ENCODE assay signal across 9 mouse cellular contexts in the genomic region with DNA sequence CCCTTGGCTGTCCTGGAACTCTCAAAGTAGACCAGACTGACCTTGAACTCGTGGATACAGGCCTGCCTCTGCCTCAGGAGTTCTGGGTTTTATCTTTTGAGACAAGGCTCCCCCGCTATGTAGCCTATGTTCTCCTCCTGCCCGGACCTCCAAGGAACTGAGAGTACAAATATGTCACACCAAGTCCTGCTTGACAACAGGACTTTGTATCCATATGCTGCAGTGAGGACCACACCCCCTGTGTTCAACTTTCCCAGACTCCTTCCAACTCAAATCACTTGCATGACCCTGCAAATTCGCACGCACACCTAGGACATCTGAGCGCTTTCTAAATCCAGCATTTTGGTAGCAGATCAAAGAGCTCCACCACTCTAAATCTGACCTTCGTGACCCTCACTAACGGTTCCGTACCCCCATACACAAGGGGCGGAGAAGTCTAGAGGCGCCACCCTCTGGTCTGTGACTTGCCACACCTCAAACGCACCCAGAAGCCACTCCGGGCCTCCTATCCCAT. TPM values are rescaled to one million over a fixed set of nuclear protein-coding genes. Genes with fewer than 3 reads are reported as not detected.
DNase-seq lines count a peak whose midpoint lies in the region; ATAC-seq and TF ChIP-seq lines count a peak whose summit lies in the region.
"Had no signal": no experiment of that assay in that cellular context is flagged by ENCODE, and none has a peak within 500 bp of the region (broad histone marks: within the 10 kb centered on the region; RNA-seq: fewer than 3 reads in every experiment).

No protein-coding gene starts in this region.

- no peak for ATAC-seq in forebrain, postnatal 0 days
- peak; percentile 66 for ATAC-seq in liver, embryonic 15.5 days (ENCODE audit: insufficient read depth)

- no peaks in the 10 kb centered on the region for H3K36me3 ChIP-seq in testis, adult 2 months (ENCODE audit: control insufficient read depth, insufficient read depth, low read length)
- no peaks in the 10 kb centered on the region for H3K36me3 ChIP-seq in forebrain, postnatal 0 days (ENCODE audit: insufficient read depth)
- 0 out of 2 replicates have a peak, but pooled peaks cover 4% of the 10 kb centered on the region for H3K36me3 ChIP-seq in liver, embryonic 15.5 days (replicated peaks)

- H3K27ac ChIP-seq in testis, adult 2 months (ENCODE audit: control insufficient read depth, insufficient read depth, low read depth, low read length) = peak overlapping the region; percentile 34; the same call in 1 of the 2 replicates
- no peak overlapping the region for H3K27ac ChIP-seq in forebrain, postnatal 0 days (ENCODE audit: low read depth, low read length)
- H3K27ac ChIP-seq in liver, embryonic 15.5 days (replicated peaks) = peak overlapping the region; percentile 64
- H3K27ac ChIP-seq in layer of hippocampus, adult 2 months = no peak overlapping the region

- peak overlapping the region; percentile 18; the same call in 1 of the 2 replicates for H3K9ac ChIP-seq in forebrain, postnatal 0 days
- no peak overlapping the region for H3K9ac ChIP-seq in liver, embryonic 15.5 days

- H3K9me3 ChIP-seq in forebrain, postnatal 0 days (ENCODE audit: low read length) = no peaks in the 10 kb centered on the region
- no peaks in the 10 kb centered on the region for H3K9me3 ChIP-seq in liver, embryonic 15.5 days (replicated peaks)

- 26% methylated on average over 13 of the region's 13 CpGs for WGBS in forebrain, postnatal 0 days
- WGBS in liver, embryonic 15.5 days (ENCODE audit: insufficient replicate concordance) = 21% methylated on average over 13 of the region's 13 CpGs

- no peak for DNase-seq in testis, postnatal 10 days (ENCODE audit: low spot score)
- DNase-seq in forebrain, postnatal 0 days = no peak
- no peak for DNase-seq in thymus, postnatal 10 days (ENCODE audit: low spot score in 2 of 2)
- DNase-seq in adrenal gland, postnatal 10 days = no peak
- DNase-seq in layer of hippocampus, adult 2 months (ENCODE audit: low spot score in 2 of 2) = no peak

- H3K4me1 ChIP-seq in testis, adult 2 months (ENCODE audit: control insufficient read depth, insufficient read depth, low read length) = peaks cover 19% of the 10 kb centered on the region
- H3K4me1 ChIP-seq in forebrain, postnatal 0 days (ENCODE audit: insufficient read depth) = no peaks in the 10 kb centered on the region
- H3K4me1 ChIP-seq in liver, embryonic 15.5 days (replicated peaks) = peaks cover 40% of the 10 kb centered on the region

- H3K4me3 ChIP-seq in testis, adult 2 months (ENCODE audit: control insufficient read depth, low read depth, low read length) = peak overlapping the region; percentile 61
- no peak overlapping the region for H3K4me3 ChIP-seq in forebrain, postnatal 0 days (ENCODE audit: low read depth, low read length)
- peak overlapping the region; percentile 64 for H3K4me3 ChIP-seq in liver, embryonic 15.5 days (replicated peaks)
- no peak overlapping the region for H3K4me3 ChIP-seq in layer of hippocampus, adult 2 months
- H3K4me3 ChIP-seq: myocyte had no signal

- H3K27me3 ChIP-seq in testis, adult 2 months (ENCODE audit: control insufficient read depth, insufficient read depth, low read length) = peaks cover 3% of the 10 kb centered on the region
- peaks cover 52% of the 10 kb centered on the region for H3K27me3 ChIP-seq in forebrain, postnatal 0 days (ENCODE audit: insufficient read depth, low read length)
- H3K27me3 ChIP-seq in liver, embryonic 15.5 days = peaks cover 72% of the 10 kb centered on the region

- TF ChIP-seq CTCF in testis, adult 2 months (IDR thresholded peaks at IDR 0.05; ENCODE audit: control insufficient read depth, insufficient read depth, insufficient replicate concordance, low read depth, low read length) = no peak
- no peak for TF ChIP-seq CTCF in forebrain, postnatal 0 days (IDR thresholded peaks at IDR 0.05; ENCODE audit: low read depth)
- no peak for TF ChIP-seq CTCF in layer of hippocampus, adult 2 months (conservative IDR thresholded peaks at IDR 0.05)

- no peak for TF ChIP-seq POLR2A in testis, adult 2 months (IDR thresholded peaks at IDR 0.05; ENCODE audit: control insufficient read depth, low read depth, low read length)

- H3K4me2 ChIP-seq in forebrain, postnatal 0 days (ENCODE audit: low read depth) = peak overlapping the region; percentile 30; the same call in 1 of the 2 replicates
- peak overlapping the region; percentile 83 for H3K4me2 ChIP-seq in liver, embryonic 15.5 days

RNA-seq across cellular contexts. Expression of a gene that starts 0.3 kb away (rescaled TPM):
- 6.2 and 8.0 TPM in 2 replicates for polyA plus RNA-seq in testis, adult 2 months (2012; rRNA removed)
- total RNA-seq in forebrain, postnatal 0 days (2014; rRNA removed) = 0.14 and 0.15 TPM in 2 replicates
- polyA plus RNA-seq in forebrain, postnatal 0 days (2015; fragmentation: Nextera tagmentation; extraction: Ambion mirVana) = 0.28 and 0.35 TPM in 2 replicates
- 16.5 and 18.2 TPM in 2 replicates for polyA plus RNA-seq in liver, embryonic 15.5 days (2015; fragmentation: Nextera tagmentation; extraction: Ambion mirVana)
- 1 to 10 TPM; 2.4 to 6.6 TPM for total RNA-seq in adrenal gland, postnatal 10 days (2021)
- total RNA-seq in layer of hippocampus, adult 2 months (2021) = not detected
- polyA plus RNA-seq: myocyte had no signal

RNA-seq across cellular contexts. Expression of a gene that starts 11.2 kb away (rescaled TPM):
- polyA plus RNA-seq in testis, adult 2 months (2012; rRNA removed) = 13.3 and 15.1 TPM in 2 replicates
- 42.1 and 44.4 TPM in 2 replicates for total RNA-seq in forebrain, postnatal 0 days (2014; rRNA removed)
- 34.1 and 38.2 TPM in 2 replicates for polyA plus RNA-seq in forebrain, postnatal 0 days (2015; fragmentation: Nextera tagmentation; extraction: Ambion mirVana)
- polyA plus RNA-seq in liver, embryonic 15.5 days (2015; fragmentation: Nextera tagmentation; extraction: Ambion mirVana) = 9.6 and 12.0 TPM in 2 replicates
- 10 to 100 TPM; 13.9 to 14.8 TPM for total RNA-seq in adrenal gland, postnatal 10 days (2021)
- 10 to 100 TPM; 26.5 to 27.1 TPM for total RNA-seq in layer of hippocampus, adult 2 months (2021)

RNA-seq across cellular contexts. Expression of a gene that starts 37.4 kb away (rescaled TPM):
- 8.2 and 9.4 TPM in 2 replicates for polyA plus RNA-seq in testis, adult 2 months (2012; rRNA removed)
- not detected in 2 replicates for total RNA-seq in forebrain, postnatal 0 days (2014; rRNA removed)
- not detected in 2 replicates for polyA plus RNA-seq in forebrain, postnatal 0 days (2015; fragmentation: Nextera tagmentation; extraction: Ambion mirVana)
- polyA plus RNA-seq in liver, embryonic 15.5 days (2015; fragmentation: Nextera tagmentation; extraction: Ambion mirVana) = 0.29 and 0.71 TPM in 2 replicates
- total RNA-seq in adrenal gland, postnatal 10 days (2021) = not detected
- total RNA-seq in layer of hippocampus, adult 2 months (2021) = not detected
- total RNA-seq: adrenal gland, postnatal 36 days had no signal
- polyA plus RNA-seq: myocyte had no signal

RNA-seq across cellular contexts. Expression of a gene that starts 40.1 kb away (rescaled TPM):
- polyA plus RNA-seq in testis, adult 2 months (2012; rRNA removed) = 41.5 and 41.8 TPM in 2 replicates
- total RNA-seq in forebrain, postnatal 0 days (2014; rRNA removed) = 76.7 and 86.4 TPM in 2 replicates
- polyA plus RNA-seq in forebrain, postnatal 0 days (2015; fragmentation: Nextera tagmentation; extraction: Ambion mirVana) = 145 and 154 TPM in 2 replicates
- 51.4 and 70.3 TPM in 2 replicates for polyA plus RNA-seq in liver, embryonic 15.5 days (2015; fragmentation: Nextera tagmentation; extraction: Ambion mirVana)
- total RNA-seq in adrenal gland, postnatal 10 days (2021) = 10 to 100 TPM; 77.5 to 80.8 TPM
- 10 to 100 TPM; 56.6 to 56.9 TPM for total RNA-seq in layer of hippocampus, adult 2 months (2021)

RNA-seq across cellular contexts. Expression of a gene that starts 43.9 kb away (rescaled TPM):
- not detected in 2 replicates for polyA plus RNA-seq in testis, adult 2 months (2012; rRNA removed)
- total RNA-seq in forebrain, postnatal 0 days (2014; rRNA removed) = not detected in 2 replicates
- polyA plus RNA-seq in forebrain, postnatal 0 days (2015; fragmentation: Nextera tagmentation; extraction: Ambion mirVana) = not detected in 2 replicates
- not detected in 2 replicates for polyA plus RNA-seq in liver, embryonic 15.5 days (2015; fragmentation: Nextera tagmentation; extraction: Ambion mirVana)
- not detected for total RNA-seq in adrenal gland, postnatal 10 days (2021)
- total RNA-seq in layer of hippocampus, adult 2 months (2021) = not detected
- total RNA-seq: adrenal gland, postnatal 36 days had no signal
- polyA plus RNA-seq: myocyte had no signal

Comparison
In these comparisons a context has a peak if more than half of its experiments do, and no peak if none do; other contexts are left out.
1. H3K27ac ChIP-seq: peak in testis, adult 2 months (single experiment) and liver, embryonic 15.5 days (single experiment); none in forebrain, postnatal 0 days (single experiment) and layer of hippocampus, adult 2 months (single experiment).
2. H3K4me3 ChIP-seq: peak in testis, adult 2 months (single experiment) and liver, embryonic 15.5 days (single experiment); none in forebrain, postnatal 0 days (single experiment) and layer of hippocampus, adult 2 months (single experiment).